Mouse (Mus musculus) intestine, postnatal 0 days (tissue): ENCODE measurements around the gene Chd3. TPM values are rescaled to one million over a fixed set of nuclear protein-coding genes. Genes with fewer than 3 reads are reported as not detected.

ENCODE experiments used
- ATAC-seq: fragments of 200-750 bp; cut with Nextera tagmentation; 2 replicates; pipeline ENCODE4 v1.8.0; 2017; ENCODE audit warnings: mild to moderate bottlenecking, moderate TSS enrichment, moderate library complexity
- H3K27ac ChIP-seq: fragments of 300-500 bp; sonication (generic); 2 replicates; pipeline ENCODE4 v1.5.1; 2014; ENCODE audit warnings: mild to moderate bottlenecking, low read depth, low read length, moderate library complexity
- H3K27me3 ChIP-seq: fragments of 300-500 bp; sonication (generic); replicated peaks from 2 replicates; pipeline ENCODE4 v1.6.1; 2014; ENCODE audit warnings: low read length, mixed read lengths; ENCODE audit not compliant: control insufficient read depth, insufficient read depth
- H3K36me3 ChIP-seq: fragments of 300-500 bp; sonication (generic); 2 replicates; pipeline ENCODE4 v1.6.1; 2014; ENCODE audit warnings: mild to moderate bottlenecking, moderate library complexity; ENCODE audit not compliant: control insufficient read depth, insufficient read depth
- H3K4me1 ChIP-seq: fragments of 300-500 bp; sonication (generic); replicated peaks from 2 replicates; pipeline ENCODE4 v1.6.1; 2014; ENCODE audit warnings: antibody characterized with exemption, low read length, mixed read lengths; ENCODE audit not compliant: control insufficient read depth, insufficient read depth
- H3K4me2 ChIP-seq: fragments of 300-500 bp; sonication (generic); replicated peaks from 2 replicates; pipeline ENCODE4 v1.6.1; 2014; ENCODE audit warnings: low read depth, mild to moderate bottlenecking, moderate library complexity
- H3K4me3 ChIP-seq: fragments of 300-500 bp; sonication (generic); 2 replicates; pipeline ENCODE4 v1.5.1; 2014; ENCODE audit warnings: low read depth, low read length
- H3K9ac ChIP-seq: fragments of 300-500 bp; sonication (generic); 2 replicates; pipeline ENCODE4 v1.6.1; 2014; ENCODE audit warnings: mild to moderate bottlenecking, low read depth, low read length
- H3K9me3 ChIP-seq: fragments of 300-500 bp; sonication (generic); 2 replicates; pipeline ENCODE4 v1.6.1; 2016; ENCODE audit warnings: mixed run types; ENCODE audit not compliant: control insufficient read depth
- CTCF ChIP-seq: sonication (generic); IDR thresholded peaks from 2 replicates; pipeline ENCODE4 v1.5.1; 2016; ENCODE audit warnings: low read depth, mild to moderate bottlenecking, control low read depth, antibody characterized with exemption, moderate library complexity
- WGBS: fragments of 180-500 bp; shearing (Covaris S2); extraction: QIAGEN DNeasy Blood & Tissue Kit; methylation state at CpG from one replicate; pipeline ENCODE4 v1.1.7; 2014; 5-methylcytosine and 5-hydroxymethylcytosine counted together
- polyA plus RNA-seq: library from polyadenylated mRNA; unstranded; fragments of >200 nt; fragmentation: Nextera tagmentation; extraction: Ambion mirVana; gene quantifications from 2 replicates; pipeline ENCODE4 v1.2.1, GENCODE M21; 2015

Chd3 gene
- polyA plus RNA-seq, 1 experiment from 2014 or later = 19.4 TPM

DNA sequence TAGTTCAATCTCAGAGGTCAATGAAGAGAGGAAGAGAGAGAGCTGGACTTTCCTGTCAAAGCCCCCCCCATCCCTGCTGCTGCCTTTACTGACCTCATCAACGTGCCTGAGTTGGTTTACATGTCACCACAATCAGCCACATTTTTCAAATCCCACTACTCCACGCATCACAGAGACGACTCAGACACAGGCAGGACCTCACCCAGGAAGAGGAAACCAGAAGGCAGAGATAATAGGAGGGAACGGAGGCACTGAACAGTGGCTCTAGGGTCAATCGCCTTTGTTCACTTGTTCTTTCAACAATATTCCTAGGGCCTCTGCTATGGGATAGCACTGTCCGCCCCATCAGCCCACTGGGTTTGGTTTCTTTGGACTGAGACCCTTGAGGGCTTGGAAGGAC, 41.6 kb downstream of the Chd3 start:
- H3K27ac ChIP-seq = no peak overlapping the region
- no peak for TF ChIP-seq CTCF
- H3K4me3 ChIP-seq = no peak overlapping the region
- 56% methylated on average over 6 of the region's 6 CpGs for WGBS
- H3K4me1 ChIP-seq = peaks cover 6% of the 10 kb centered on the region; the same call in 1 of the 2 replicates
- H3K27me3 ChIP-seq = peaks cover 5% of the 10 kb centered on the region; the same call in 1 of the 2 replicates
- H3K36me3 ChIP-seq = no peaks in the 10 kb centered on the region
- H3K4me2 ChIP-seq = no peak overlapping the region
- no peak for ATAC-seq
- H3K9ac ChIP-seq = no peak overlapping the region
- no peaks in the 10 kb centered on the region for H3K9me3 ChIP-seq

DNA sequence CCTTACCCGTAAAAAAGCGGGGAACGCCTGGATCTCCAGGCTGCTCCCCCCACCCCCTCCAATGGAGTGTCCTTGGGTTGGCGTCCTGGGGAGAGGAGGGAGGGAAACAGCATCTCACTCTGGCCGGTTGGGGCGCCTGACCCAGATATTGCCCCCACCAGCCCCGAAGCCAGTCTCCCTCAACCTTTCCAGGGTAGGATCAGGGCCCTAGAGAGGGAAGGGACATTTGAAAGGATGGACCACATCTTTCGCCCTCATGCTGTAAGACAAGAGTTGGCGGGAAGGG, 42.1 kb downstream of the Chd3 start:
- ATAC-seq = no peak
- no peak overlapping the region for H3K4me3 ChIP-seq
- WGBS = 27% methylated on average over 9 of the region's 9 CpGs
- H3K36me3 ChIP-seq = no peaks in the 10 kb centered on the region
- H3K9me3 ChIP-seq = no peaks in the 10 kb centered on the region
- H3K4me2 ChIP-seq = no peak overlapping the region
- 0 out of 2 replicates have a peak, but pooled peaks have one; percentile 9 for TF ChIP-seq CTCF
- no peak overlapping the region for H3K27ac ChIP-seq
- H3K9ac ChIP-seq = no peak overlapping the region
- H3K27me3 ChIP-seq = peaks cover 5% of the 10 kb centered on the region; the same call in 1 of the 2 replicates
- H3K4me1 ChIP-seq = 0 out of 2 replicates have a peak, but pooled peaks cover 2% of the 10 kb centered on the region

- 0 out of 2 replicates have a peak, but pooled peaks cover 2% of the 10 kb centered on the region for H3K4me1 ChIP-seq
- H3K4me3 ChIP-seq = peak overlapping the region; percentile 54
- TF ChIP-seq CTCF = no peak
- no peaks in the 10 kb centered on the region for H3K9me3 ChIP-seq
- WGBS = 2% methylated on average over 44 of the region's 45 CpGs
- peaks cover 5% of the 10 kb centered on the region; the same call in 1 of the 2 replicates for H3K27me3 ChIP-seq
- no peak overlapping the region for H3K27ac ChIP-seq
- no peaks in the 10 kb centered on the region for H3K36me3 ChIP-seq
- H3K4me2 ChIP-seq = peak overlapping the region; percentile 99
- ATAC-seq = no peak
- peak overlapping the region; percentile 46 for H3K9ac ChIP-seq
Measured at GRCm38 (mm10) chr11:69326408-69327156, 42.6 kb downstream of the Chd3 start.

- H3K9me3 ChIP-seq = no peaks in the 10 kb centered on the region
Measured at GRCm38 (mm10) chr11:69325628-69326407, 43.4 kb downstream of the Chd3 start, which contains the start of gene Kcnab3. TSS of gene Kcnab3 (plus strand) at chr11:69326258.

GRCm38 (mm10) chr11:69324749-69325148, 44.5 kb downstream of the Chd3 start:
- H3K4me2 ChIP-seq = peak overlapping the region; percentile 76
- ATAC-seq = no peak
- H3K9ac ChIP-seq = 0 out of 2 replicates have a peak overlapping the region, but pooled peaks have one; percentile 68
- H3K36me3 ChIP-seq = peaks cover 9% of the 10 kb centered on the region
- H3K27ac ChIP-seq = no peak overlapping the region
- H3K9me3 ChIP-seq = no peaks in the 10 kb centered on the region
- peak overlapping the region; percentile 66 for H3K4me3 ChIP-seq
- WGBS = 74% methylated on average over 6 of the region's 6 CpGs
- H3K4me1 ChIP-seq = 0 out of 2 replicates have a peak, but pooled peaks cover 2% of the 10 kb centered on the region
- TF ChIP-seq CTCF = no peak
- peaks cover 5% of the 10 kb centered on the region; the same call in 1 of the 2 replicates for H3K27me3 ChIP-seq

More at GRCm38 (mm10) chr11:69325628-69326407, 43.4 kb downstream of the Chd3 start, which contains the start of gene Kcnab3:
- Histone ChIP-seq H3K27ac (peak within 1 kb of the TSS; percentile 28; the same call in 1 of the 2 replicates), H3K27me3 (peaks cover 5% of the 10 kb centered on the region; the same call in 1 of the 2 replicates), H3K4me3 (peak within 1 kb of the TSS; percentile 54), H3K4me1 (0 out of 2 replicates have a peak, but pooled peaks cover 2% of the 10 kb centered on the region), H3K4me2 (peak within 1 kb of the TSS; percentile 99), H3K36me3 (peaks cover under 1% of the 10 kb centered on the region; the same call in 1 of the 2 replicates), H3K9ac (peak within 1 kb of the TSS; percentile 46)
- ATAC-seq = peak; percentile 54
- 10% methylated on average over 26 of the region's 26 CpGs for WGBS
- no peak for TF ChIP-seq CTCF

DNA sequence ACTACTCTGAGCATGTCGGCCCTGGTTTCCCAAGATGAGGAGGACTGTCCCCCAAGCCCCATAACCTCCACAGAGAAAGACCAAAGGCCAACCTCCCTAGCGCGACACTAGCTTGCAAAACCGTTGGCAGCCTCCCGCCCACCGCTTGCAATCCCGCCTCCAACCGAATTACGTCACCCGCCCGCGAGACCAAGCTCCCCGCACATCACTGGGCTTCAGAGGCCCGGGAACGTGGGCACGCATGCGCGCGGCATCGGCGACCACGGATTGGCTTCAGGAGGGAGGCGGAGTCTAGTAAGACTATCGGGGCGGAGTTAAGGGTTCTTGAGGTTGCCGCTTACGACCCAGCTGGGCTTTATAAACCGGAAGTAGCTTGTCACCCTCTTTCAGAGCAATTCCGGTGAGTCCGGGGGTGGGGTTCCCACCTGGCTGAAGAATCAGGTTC, 45.5 kb downstream of the Chd3 start, which contains the start of the genes Cntrob and Trappc1:
TSS of gene Cntrob (minus strand) at position 109 of the 445 bp plus-strand sequence.
TSS of gene Trappc1 (plus strand) at position 314 of the 445 bp plus-strand sequence.
- Histone ChIP-seq H3K27me3 (peaks cover 5% of the 10 kb centered on the region; the same call in 1 of the 2 replicates), H3K4me1 (0 out of 2 replicates have a peak, but pooled peaks cover 2% of the 10 kb centered on the region), H3K9ac (peak within 1 kb of the TSS; percentile 68), H3K27ac (peak within 1 kb of the TSS; percentile 84), H3K9me3 (no peaks in the 10 kb centered on the region), H3K4me3 (peak within 1 kb of the TSS; percentile 66), H3K4me2 (peak within 1 kb of the TSS; percentile 76), H3K36me3 (peaks cover 18% of the 10 kb centered on the region)
- whole genome bisulfite sequencing = under 1% methylated on average over 30 of the region's 30 CpGs
- 0 out of 2 replicates have a peak, but pooled peaks have one; percentile 2 for TF ChIP-seq CTCF
- ATAC-seq = peak; percentile 94
